Mouse (Mus musculus): ENCODE measurements around the gene Atp6v0a1. TPM values are rescaled to one million over a fixed set of nuclear protein-coding genes. Genes with fewer than 3 reads are reported as not detected.

Gene Atp6v0a1
- total RNA-seq, 2 experiments from 2014 or later: 451 to 457 TPM

DNA sequence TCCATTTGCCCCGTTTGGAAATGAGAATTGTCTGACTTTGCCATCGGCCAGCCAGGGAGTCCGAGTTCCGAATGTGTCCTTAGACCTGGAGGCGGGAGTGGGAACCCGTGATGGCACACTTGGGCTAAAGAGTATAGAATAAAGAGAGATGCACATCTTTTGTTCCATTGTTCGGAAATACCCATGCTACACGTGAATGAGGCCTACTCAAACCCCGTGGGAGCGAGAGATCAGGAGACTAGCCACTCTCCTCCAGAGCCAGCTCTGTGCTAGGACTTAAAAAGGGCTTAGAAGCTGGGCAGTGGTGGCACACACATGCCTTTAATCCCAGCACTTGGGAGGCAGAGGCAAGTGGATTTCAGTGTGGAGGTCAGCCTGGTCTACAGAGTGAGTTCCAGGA, 50.2 kb downstream of the Atp6v0a1 start:
- no peak for DNase-seq (ENCODE audit: low spot score in 2 of 2)

DNA sequence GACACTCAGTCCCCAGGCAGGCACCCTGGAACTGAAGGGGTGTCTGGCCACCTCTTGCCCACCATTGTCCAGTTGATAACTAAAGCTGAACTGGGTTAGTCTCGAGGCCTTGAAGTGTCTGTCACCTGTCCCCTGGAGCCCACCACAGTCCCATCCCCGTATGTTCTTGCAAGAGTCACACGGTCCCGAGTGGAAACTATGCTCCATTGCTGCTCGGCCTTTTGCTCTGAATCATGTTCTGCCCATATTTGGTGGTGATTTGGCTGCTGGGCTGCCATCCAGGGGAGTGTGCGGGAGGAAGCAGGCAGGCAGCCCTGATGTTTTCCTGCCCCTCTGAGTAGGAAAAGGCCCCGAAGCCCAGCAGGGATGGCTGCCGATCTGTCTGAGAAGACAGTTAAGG, 50.9 kb downstream of the Atp6v0a1 start:
- peak in 1 of 2 experiments; percentile 67 for DNase-seq (ENCODE audit: low spot score in 2 of 2)

DNA sequence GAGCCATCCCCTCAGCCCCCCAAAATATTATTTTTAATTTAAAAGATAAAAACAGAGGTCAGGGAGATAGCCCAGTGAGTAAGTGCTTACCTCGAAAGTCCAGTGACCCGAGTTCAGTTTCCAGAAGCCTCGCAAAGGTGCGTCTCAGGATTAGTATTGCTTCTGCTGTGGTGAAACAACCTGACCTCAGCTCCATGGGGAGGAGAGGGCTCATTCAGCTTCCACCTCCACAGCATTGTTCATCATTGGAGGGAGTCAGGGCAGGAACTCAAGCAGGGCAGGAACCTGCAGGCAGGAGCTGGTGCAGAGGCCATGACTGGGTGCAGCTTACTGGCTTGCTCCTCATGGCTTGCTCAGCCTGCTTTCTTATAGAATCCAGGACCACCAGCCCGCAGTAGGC, 51.8 kb downstream of the Atp6v0a1 start:
- no peak for DNase-seq (ENCODE audit: low spot score in 2 of 2)

GRCm38 (mm10) chr11:101062165-101062884, 53.1 kb downstream of the Atp6v0a1 start:
- DNase-seq (ENCODE audit: low spot score in 2 of 2): peak in 1 of 2 experiments; percentile 59

- no peak for DNase-seq (ENCODE audit: low spot score in 2 of 2)
These were observed 53.9 kb downstream of the Atp6v0a1 start for GRCm38 (mm10) chr11:101062971-101063675.

DNA sequence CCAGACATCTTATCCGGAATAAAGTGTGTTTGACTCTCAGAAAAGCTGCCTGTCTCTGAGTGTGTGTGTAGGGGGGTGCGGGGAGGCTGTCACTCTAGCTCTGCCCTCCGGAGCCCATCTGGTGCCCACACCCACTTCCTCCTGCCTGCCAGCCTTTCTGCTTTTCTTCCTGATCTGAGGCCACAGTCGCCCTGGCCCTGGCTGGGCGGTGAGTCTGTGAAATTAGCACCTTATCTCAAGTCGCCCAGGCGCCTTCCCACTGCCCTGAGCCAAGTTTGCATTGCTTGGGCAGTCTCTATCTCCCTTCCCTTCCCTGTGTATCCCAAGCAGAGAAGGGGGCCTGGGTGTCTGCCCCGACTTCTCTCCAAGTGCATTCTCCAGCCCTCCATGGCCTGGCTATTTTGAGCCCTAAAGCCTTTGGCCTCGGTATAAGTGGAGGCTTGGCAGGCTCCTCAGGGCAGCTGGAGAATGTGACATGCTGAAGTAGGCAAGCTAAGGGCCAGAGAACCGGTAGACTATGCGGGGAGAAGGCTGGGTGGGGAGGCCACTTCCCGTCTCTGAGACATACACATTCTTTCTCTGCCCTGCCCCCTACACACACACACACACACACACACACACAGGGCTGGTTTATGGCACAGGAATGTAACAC, 54.5 kb downstream of the Atp6v0a1 start:
- DNase-seq (ENCODE audit: low spot score in 2 of 2): peak; percentile 58 to 63

- no peak for DNase-seq (ENCODE audit: low spot score in 2 of 2)
These were observed 55.2 kb downstream of the Atp6v0a1 start for GRCm38 (mm10) chr11:101064462-101064861.

GRCm38 (mm10) chr11:101065002-101065401, 55.8 kb downstream of the Atp6v0a1 start:
- no peak for DNase-seq (ENCODE audit: low spot score in 2 of 2)

- peak; percentile 78 to 80 for DNase-seq (ENCODE audit: low spot score in 2 of 2)
These were observed 57.5 kb downstream of the Atp6v0a1 start for GRCm38 (mm10) chr11:101066549-101067412.

GRCm38 (mm10) chr11:101069391-101070188, 60.3 kb downstream of the Atp6v0a1 start, which contains the start of gene Naglu:
Gene Naglu, plus strand, starts transcription at chr11:101070012.
- peak; percentile 93 to 95 for DNase-seq (ENCODE audit: low spot score in 2 of 2)

DNA sequence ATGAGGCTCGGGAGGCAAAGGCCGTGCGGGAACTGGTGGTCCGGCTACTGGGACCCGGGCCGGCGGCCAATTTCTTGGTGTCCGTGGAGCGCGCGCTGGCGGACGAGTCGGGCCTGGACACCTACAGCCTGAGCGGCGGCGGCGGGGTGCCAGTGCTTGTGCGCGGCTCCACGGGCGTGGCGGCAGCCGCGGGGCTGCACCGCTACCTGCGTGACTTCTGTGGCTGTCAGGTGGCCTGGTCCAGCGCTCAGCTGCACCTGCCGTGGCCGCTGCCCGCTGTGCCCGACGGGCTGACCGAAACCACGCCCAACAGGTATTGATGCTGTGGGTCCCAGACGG, 60.9 kb downstream of the Atp6v0a1 start:
- DNase-seq (ENCODE audit: low spot score in 2 of 2): no peak

DNA sequence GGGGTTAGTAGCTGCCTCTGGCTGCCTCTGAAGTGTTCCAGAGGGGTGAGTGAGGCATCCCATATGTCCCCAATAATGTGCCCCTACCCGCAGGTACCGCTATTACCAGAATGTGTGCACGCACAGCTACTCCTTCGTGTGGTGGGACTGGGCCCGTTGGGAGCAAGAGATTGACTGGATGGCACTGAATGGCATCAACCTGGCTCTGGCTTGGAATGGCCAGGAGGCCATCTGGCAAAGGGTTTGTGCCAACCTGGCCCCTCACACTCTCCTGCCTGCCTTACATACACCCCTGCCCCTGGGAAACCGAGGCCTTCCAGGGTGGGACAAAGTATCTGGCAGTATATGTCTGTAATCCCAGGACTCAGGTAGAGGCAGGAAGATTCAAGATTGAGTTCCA, 61.7 kb downstream of the Atp6v0a1 start:
- no peak for DNase-seq (ENCODE audit: low spot score in 2 of 2)

DNA sequence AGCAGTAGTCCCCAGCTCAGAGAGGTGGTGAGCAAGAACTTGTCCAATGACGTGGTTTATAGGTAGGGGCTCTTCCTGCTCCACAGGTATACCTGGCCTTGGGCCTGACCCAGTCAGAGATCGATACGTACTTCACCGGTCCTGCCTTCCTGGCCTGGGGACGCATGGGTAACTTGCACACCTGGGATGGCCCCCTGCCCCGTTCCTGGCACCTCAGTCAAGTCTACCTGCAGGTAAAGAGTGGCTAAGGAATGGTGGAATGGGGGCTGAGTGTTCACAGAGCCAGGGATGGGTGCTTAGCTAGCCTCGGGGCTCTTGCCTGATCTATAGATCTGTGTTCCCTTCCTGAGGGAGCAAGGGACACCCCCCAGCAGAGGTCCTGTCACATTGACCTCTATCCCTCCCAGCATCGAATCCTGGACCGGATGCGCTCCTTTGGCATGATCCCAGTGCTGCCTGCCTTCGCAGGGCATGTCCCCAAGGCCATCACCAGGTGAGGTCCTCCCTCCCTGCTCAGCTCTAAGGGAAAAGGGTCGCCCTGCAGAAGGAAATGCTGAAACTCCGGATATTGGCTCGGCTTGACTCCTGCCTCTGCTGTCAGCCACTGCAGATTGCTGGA, 62.7 kb downstream of the Atp6v0a1 start:
- no peak for DNase-seq (ENCODE audit: low spot score in 2 of 2)

DNA sequence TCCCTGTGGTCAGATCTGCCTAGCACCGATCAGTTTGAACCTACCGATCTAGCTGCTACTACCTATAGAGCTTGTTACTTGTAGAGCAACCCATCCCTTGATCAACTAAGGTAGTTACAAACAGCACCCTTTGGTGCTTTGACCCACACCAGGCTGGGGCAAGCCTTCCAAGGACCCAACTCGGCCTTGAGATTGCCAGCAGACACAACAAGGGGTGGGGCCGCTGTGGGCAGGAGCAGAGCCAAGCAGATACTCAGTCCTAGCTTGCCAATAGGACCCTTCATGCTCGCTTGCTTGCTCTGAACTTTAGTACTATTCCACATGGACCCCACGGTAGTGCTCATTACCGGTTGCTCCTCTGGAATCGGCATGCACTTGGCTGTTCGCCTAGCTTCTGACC, 68.9 kb downstream of the Atp6v0a1 start, which contains the start of gene Hsd17b1:
Gene Hsd17b1 (plus strand): TSS at position 291 of the 400 bp plus-strand sequence.
- DNase-seq (ENCODE audit: low spot score in 2 of 2): no peak

- no peak for DNase-seq (ENCODE audit: low spot score in 2 of 2)
These were observed 70.5 kb downstream of the Atp6v0a1 start for GRCm38 (mm10) chr11:101079746-101080145.

DNA sequence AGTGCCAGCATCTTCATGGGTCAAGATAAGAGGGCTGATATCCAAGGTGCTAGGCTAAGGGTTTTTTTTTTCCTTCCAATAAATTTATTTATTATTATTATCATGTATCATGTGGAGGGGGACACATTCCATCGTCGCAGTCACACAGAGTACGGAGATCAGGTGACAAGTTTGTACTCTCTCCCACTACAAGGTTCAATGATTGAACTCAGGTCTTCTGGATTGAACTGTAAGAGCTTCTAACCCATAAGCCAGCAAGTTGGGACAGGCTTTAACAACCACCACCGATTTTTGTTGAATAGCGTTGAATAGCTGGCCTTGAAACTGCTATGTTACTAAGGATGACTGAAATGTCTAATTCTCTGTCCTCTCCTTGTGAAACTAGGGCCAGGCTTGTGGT, 71.2 kb downstream of the Atp6v0a1 start:
- no peak for DNase-seq (ENCODE audit: low spot score in 2 of 2)

- no peak for DNase-seq (ENCODE audit: low spot score in 2 of 2)
These were observed 72.4 kb downstream of the Atp6v0a1 start for GRCm38 (mm10) chr11:101081659-101082058.

- peak; percentile 83 to 93 for DNase-seq (ENCODE audit: low spot score in 2 of 2)
These were observed 73.2 kb downstream of the Atp6v0a1 start, which contains the start of gene Coasy for GRCm38 (mm10) chr11:101082208-101083082. Gene Coasy, plus strand, starts transcription at chr11:101082565.
